Mouse (Mus musculus): ENCODE measurements around the gene Tssk1. TPM values are rescaled to one million over a fixed set of nuclear protein-coding genes. Genes with fewer than 3 reads are reported as not detected.

Tssk1 gene
- polyA plus RNA-seq, 1 experiment from 2014 or later = not detected

DNA sequence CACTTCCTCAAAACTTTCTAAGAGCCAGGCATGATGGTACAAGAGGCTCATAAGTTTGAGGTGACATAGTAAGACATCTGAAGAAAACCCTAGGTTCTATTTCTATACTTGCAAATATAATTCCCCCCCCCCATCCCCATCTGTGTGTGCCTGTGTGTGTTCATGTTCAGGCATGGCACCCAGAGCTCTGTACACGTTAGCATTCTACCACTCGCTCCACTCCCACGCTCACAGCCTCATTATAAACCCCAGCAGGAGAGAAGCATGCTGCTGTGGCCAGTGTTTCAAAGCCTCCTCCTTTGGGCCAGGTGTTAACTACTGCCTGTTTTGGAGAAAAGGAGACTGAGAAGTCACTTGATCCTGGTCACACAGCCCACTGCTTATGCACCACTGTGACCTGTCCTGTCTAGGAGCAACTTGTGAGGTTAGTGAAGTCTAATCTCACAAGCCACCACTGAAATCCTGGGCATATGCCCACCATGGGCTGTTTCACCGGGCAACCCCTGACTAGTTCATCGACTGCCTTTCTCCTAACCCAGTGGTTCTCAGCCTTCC lies 38.0 kb downstream of the Tssk1 start:
- H3K27me3 ChIP-seq = peaks cover 12% of the 10 kb centered on the region; the same call in 1 of the 2 replicates
- H3K36me3 ChIP-seq = no peaks in the 10 kb centered on the region
- H3K9me3 ChIP-seq (replicated peaks) = no peaks in the 10 kb centered on the region
- no peak overlapping the region for H3K9ac ChIP-seq
- no peak overlapping the region for H3K4me3 ChIP-seq (replicated peaks)
- peaks cover 15% of the 10 kb centered on the region for H3K4me1 ChIP-seq
- H3K27ac ChIP-seq = no peak overlapping the region
- no peak for ATAC-seq (replicated peaks; ENCODE audit: low FRiP score)
- no peak overlapping the region for H3K4me2 ChIP-seq
- WGBS = 72% methylated on average over 5 of the region's 5 CpGs

DNA sequence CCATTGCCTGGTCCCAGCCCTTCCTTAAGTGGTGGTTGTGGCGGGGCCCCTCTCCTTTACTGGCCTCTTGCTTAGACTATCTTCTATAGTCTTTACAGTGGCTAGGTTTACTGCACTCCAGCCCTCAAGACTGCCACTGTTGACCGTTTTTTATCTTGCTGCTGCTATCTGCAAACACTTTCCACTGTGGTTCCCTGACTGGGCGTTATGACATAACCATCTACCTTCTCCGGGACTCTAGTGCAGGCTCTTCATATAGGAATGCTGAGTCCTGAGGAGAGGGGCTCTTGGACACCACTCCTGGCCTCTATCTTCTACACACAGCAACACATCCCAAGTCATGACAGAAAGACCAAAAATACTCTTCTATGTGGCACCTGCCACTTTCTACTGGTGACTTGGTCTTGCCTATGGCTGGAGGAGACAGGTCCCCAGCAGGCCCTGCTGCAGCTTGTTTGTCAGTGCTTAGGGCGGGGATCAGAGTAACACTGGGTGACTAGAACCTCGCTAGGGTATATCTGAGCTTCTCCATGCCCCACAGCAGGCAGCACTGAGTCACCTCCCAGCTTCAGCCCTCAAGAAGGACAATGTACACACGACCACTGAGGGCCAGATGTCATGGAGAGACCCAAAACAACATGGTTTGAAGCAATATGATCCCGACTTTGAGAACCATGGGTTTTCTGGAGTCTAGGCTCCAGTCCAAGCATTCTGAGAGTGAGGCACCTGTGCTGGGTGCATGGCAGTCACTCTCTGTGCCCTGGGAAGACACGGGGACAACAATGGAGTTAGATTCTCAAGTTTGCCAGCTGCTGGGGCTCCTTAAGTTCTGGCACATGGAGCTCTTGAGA lies 39.8 kb downstream of the Tssk1 start:
- WGBS = 68% methylated on average over 9 of the region's 9 CpGs
- Histone ChIP-seq H3K4me1 (0 out of 2 replicates have a peak, but pooled peaks cover 2% of the 10 kb centered on the region), H3K27me3 (peaks cover 19% of the 10 kb centered on the region; the same call in 1 of the 2 replicates), H3K36me3 (no peaks in the 10 kb centered on the region), H3K4me2 (no peak overlapping the region), H3K9ac (no peak overlapping the region), H3K4me3 (replicated peaks) (no peak overlapping the region), H3K9me3 (replicated peaks) (no peaks in the 10 kb centered on the region), H3K27ac (no peak overlapping the region)
- no peak for ATAC-seq (replicated peaks; ENCODE audit: low FRiP score)

DNA sequence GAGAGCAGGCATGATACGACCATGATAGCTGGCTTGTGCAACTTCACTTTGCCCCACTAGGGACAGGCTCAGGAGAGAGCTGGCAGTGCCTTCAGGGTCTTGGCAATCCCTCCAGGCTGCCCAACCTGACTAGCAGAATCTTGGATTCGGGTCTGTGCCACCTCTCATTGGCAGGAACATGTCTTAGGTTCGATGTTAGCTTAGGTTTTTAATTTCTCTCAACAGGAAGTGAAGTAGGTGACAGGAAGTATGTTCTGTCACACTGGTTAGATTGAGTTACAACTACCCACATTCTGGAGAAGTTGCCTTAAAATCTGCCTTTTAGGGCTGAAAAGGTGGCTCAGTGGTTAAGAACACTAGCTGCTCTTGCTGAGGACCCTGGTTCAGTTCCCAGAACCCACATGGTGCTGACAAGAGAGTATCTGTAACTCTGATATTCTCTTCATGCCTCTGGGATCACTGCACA lies 40.5 kb downstream of the Tssk1 start:
- H3K9me3 ChIP-seq (replicated peaks) = no peaks in the 10 kb centered on the region
- ATAC-seq (replicated peaks; ENCODE audit: low FRiP score) = no peak
- H3K27me3 ChIP-seq = peaks cover 19% of the 10 kb centered on the region; the same call in 1 of the 2 replicates
- no peak overlapping the region for H3K27ac ChIP-seq
- no peak overlapping the region for H3K4me2 ChIP-seq
- no peak overlapping the region for H3K4me3 ChIP-seq (replicated peaks)
- no peak overlapping the region for H3K9ac ChIP-seq
- H3K4me1 ChIP-seq = peaks cover 6% of the 10 kb centered on the region; the same call in 1 of the 2 replicates
- 61% methylated on average over 3 of the region's 3 CpGs for WGBS
- no peaks in the 10 kb centered on the region for H3K36me3 ChIP-seq

DNA sequence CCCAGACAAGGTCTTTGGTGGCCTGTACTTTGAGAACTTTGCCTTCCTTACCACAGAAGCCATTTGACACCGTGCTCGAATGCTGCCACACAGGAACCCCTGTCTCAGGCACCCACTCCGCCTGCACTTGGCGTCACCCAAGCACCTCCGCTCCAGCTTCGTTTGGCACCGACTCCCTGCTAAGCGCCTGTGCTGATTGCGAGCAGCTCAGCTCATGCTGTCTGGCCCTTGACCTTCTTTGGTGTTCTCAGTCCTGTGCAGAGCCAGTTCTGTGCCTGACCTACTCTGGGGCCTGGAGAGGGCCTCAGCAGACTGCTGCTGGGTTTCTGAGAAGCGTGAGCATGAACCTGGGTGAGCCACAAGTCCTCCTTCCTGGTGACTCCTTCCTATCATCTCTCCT lies 42.8 kb downstream of the Tssk1 start:
- no peak overlapping the region for H3K4me3 ChIP-seq (replicated peaks)
- peaks cover 6% of the 10 kb centered on the region; the same call in 1 of the 2 replicates for H3K4me1 ChIP-seq
- WGBS = 78% methylated on average over 10 of the region's 10 CpGs
- peaks cover 19% of the 10 kb centered on the region; the same call in 1 of the 2 replicates for H3K27me3 ChIP-seq
- no peak for ATAC-seq (replicated peaks; ENCODE audit: low FRiP score)
- no peaks in the 10 kb centered on the region for H3K9me3 ChIP-seq (replicated peaks)
- H3K27ac ChIP-seq = no peak overlapping the region
- H3K9ac ChIP-seq = no peak overlapping the region
- no peaks in the 10 kb centered on the region for H3K36me3 ChIP-seq
- no peak overlapping the region for H3K4me2 ChIP-seq

DNA sequence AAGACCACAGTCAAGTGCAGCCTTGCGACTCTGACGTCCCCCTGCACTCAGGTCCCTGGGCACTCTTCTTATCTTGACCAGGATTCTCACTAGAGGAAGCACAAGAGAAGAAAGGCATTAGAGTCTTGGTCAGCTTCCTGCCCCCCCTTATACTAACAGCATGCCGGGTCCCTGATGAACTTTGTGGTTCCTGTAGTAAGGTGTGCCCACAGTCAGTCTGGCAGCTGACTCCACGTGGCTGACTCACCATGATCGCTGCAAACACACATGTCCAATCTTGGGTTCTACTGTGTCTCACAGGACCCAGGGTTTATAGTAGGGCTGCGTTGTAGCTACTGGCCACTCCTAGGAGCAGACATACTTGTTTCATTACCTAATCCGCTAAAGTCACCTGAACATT lies 44.2 kb downstream of the Tssk1 start:
- peaks cover 6% of the 10 kb centered on the region; the same call in 1 of the 2 replicates for H3K4me1 ChIP-seq
- WGBS = 75% methylated on average over 7 of the region's 7 CpGs
- no peaks in the 10 kb centered on the region for H3K36me3 ChIP-seq
- no peak overlapping the region for H3K9ac ChIP-seq
- peaks cover 19% of the 10 kb centered on the region; the same call in 1 of the 2 replicates for H3K27me3 ChIP-seq
- ATAC-seq (replicated peaks; ENCODE audit: low FRiP score) = no peak
- no peak overlapping the region for H3K4me3 ChIP-seq (replicated peaks)
- no peak overlapping the region for H3K27ac ChIP-seq
- no peak overlapping the region for H3K4me2 ChIP-seq
- no peaks in the 10 kb centered on the region for H3K9me3 ChIP-seq (replicated peaks)

DNA sequence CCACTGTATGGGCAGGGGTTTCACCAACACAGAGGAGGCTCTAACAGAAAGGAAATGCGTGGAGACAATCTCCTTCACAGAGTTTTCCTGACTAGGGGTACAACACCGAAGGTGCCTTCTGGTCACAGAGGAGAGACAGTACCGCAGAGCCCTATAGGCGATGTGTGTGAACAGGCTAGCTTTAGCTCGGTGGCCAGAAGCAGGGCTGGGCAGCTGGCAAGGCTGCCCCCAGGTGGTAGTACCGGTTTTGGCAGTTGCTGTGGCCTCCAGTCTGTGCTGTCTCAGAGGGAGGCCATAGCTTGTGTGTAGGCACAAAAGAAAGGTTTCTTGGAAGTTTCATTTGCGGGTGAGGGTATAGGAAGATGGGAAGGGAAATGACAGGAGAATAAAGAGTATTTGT lies 44.8 kb downstream of the Tssk1 start:
- WGBS = 15% methylated on average over 7 of the region's 7 CpGs
- Histone ChIP-seq H3K4me3 (replicated peaks) (no peak overlapping the region), H3K36me3 (no peaks in the 10 kb centered on the region), H3K27me3 (peaks cover 19% of the 10 kb centered on the region; the same call in 1 of the 2 replicates), H3K4me2 (no peak overlapping the region), H3K9me3 (replicated peaks) (no peaks in the 10 kb centered on the region), H3K4me1 (peaks cover 6% of the 10 kb centered on the region; the same call in 1 of the 2 replicates), H3K27ac (no peak overlapping the region), H3K9ac (no peak overlapping the region)
- peak; percentile 88 for ATAC-seq (replicated peaks; ENCODE audit: low FRiP score)

DNA sequence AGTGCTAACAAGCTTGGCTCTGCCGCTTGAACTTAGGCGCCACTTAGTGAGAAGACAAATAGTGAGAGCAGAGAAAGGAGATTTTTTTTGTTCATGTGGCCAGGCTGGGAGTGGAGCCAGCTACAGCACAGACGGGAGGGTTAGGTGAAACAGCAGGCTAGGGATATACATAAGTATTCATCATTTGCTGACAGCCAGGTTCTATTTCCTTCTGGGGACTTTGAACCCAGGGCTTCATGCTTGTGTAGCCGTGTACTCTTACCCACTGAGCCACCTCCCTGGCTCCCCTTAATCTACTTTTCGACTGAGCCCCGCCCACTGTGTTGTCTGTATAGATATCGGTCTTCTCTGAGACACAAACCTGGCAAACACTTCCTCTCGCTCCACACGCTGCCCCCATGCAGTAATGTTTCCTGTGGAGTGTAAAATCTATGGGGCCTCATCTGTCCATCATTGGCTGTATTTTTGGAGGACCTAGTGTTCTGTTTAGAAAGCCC lies 45.3 kb downstream of the Tssk1 start:
- H3K4me2 ChIP-seq = no peak overlapping the region

DNA sequence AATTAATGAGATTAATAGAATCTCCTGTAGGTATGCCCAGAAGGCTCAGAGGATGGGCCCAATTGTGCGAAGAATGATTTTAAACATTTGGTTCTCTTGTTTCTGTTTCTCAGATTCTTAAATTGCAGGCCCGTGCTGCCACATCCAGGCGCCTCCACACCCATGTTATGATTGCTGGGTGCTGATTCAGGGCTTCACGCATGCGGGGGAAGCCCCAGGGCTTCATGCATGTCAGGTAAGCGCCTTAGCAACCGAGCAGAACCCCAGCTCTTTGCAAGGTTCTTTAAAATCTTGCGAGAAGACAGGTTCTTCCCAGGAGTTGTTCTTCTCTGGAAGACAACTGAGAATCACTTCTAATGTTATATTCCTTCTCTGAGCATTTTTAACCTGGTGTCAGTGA lies 49.4 kb downstream of the Tssk1 start:
- Histone ChIP-seq H3K9ac (no peak overlapping the region), H3K36me3 (no peaks in the 10 kb centered on the region), H3K4me1 (peaks cover 11% of the 10 kb centered on the region; the same call in 1 of the 2 replicates), H3K4me3 (replicated peaks) (no peak overlapping the region), H3K27ac (no peak overlapping the region), H3K9me3 (replicated peaks) (no peaks in the 10 kb centered on the region), H3K27me3 (no peaks in the 10 kb centered on the region), H3K4me2 (no peak overlapping the region)
- ATAC-seq (replicated peaks; ENCODE audit: low FRiP score) = no peak
- WGBS = 63% methylated on average over 8 of the region's 8 CpGs

More for the DNA sequence above, 45.3 kb downstream of the Tssk1 start:
- Histone ChIP-seq H3K4me3 (replicated peaks) (no peak overlapping the region), H3K27ac (no peak overlapping the region), H3K4me1 (peaks cover 6% of the 10 kb centered on the region; the same call in 1 of the 2 replicates), H3K9me3 (replicated peaks) (no peaks in the 10 kb centered on the region), H3K9ac (no peak overlapping the region), H3K27me3 (peaks cover 19% of the 10 kb centered on the region; the same call in 1 of the 2 replicates), H3K36me3 (no peaks in the 10 kb centered on the region)
- WGBS = 55% methylated on average over 9 of the region's 9 CpGs
- ATAC-seq (replicated peaks; ENCODE audit: low FRiP score) = no peak; the same call in 1 of the 2 replicates

DNA sequence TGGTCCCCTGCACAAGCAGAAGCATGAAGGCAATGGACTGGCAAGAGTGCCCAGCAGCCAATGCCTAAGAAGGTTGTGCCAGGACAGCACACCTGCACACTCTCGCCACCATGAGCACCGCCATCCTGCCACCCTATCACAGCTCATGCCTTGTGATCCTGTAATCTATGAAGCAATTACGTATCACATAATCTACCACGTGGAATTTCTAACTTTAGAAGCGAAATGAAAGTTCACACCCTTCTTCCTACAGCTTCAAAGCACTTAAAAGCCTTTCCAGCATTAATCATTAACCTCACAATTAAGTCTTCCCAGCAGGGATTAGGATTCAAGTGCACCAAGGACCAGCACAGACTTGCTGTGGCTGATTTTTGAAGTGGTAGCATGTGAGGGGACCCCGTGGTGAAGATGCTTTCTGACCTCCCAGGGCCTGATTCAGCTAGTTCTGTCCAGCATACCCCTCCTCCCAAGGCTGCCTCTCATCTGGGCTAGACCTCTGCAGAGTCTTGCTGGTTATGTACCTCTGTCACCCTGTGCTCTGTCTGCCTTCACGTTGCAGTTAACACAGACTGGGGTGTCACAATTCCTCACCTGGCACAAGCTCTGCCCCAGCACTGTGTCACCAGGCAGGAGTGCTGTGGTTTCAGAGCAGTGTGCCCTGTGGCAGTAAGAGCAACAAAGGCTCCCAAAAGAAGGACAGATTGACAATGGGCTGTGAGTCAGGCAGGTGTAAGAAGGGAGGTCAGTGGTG lies 51.2 kb downstream of the Tssk1 start:
- H3K4me1 ChIP-seq = 0 out of 2 replicates have a peak, but pooled peaks cover 5% of the 10 kb centered on the region
- 0 out of 2 replicates have a peak overlapping the region, but pooled peaks have one; percentile 19 for H3K4me2 ChIP-seq
- no peak overlapping the region for H3K9ac ChIP-seq
- H3K27me3 ChIP-seq = no peaks in the 10 kb centered on the region
- H3K4me3 ChIP-seq (replicated peaks) = no peak overlapping the region
- no peaks in the 10 kb centered on the region for H3K9me3 ChIP-seq (replicated peaks)
- peak; percentile 92 for ATAC-seq (replicated peaks; ENCODE audit: low FRiP score)
- H3K36me3 ChIP-seq = no peaks in the 10 kb centered on the region
- 42% methylated on average over 7 of the region's 7 CpGs for WGBS
- peak overlapping the region; percentile 71 for H3K27ac ChIP-seq

All from kidney, embryonic 15.5 days (tissue).